Comparison of ENCODE assay signal across 8 mouse cellular contexts in genomic region chr2:27515341-27516166, GRCm38 (mm10). TPM values are rescaled to one million over a fixed set of nuclear protein-coding genes. Genes with fewer than 3 reads are reported as not detected.
DNase-seq lines count a peak whose midpoint lies in the region; ATAC-seq and TF ChIP-seq lines count a peak whose summit lies in the region.

No protein-coding gene starts in this region.

- no peak for TF ChIP-seq CTCF in heart, postnatal 0 days (IDR thresholded peaks at IDR 0.05; ENCODE audit: low read depth)

- peak overlapping the region; percentile 83 for H3K27ac ChIP-seq in heart, postnatal 0 days (ENCODE audit: low read depth)
- peak overlapping the region; percentile 89 for H3K27ac ChIP-seq in limb, embryonic 12.5 days
- H3K27ac ChIP-seq in neural tube, embryonic 14.5 days (ENCODE audit: low read depth, low read length), result peak overlapping the region; percentile 62

- H3K9me3 ChIP-seq in heart, postnatal 0 days (replicated peaks; ENCODE audit: control insufficient read depth, low read length), result no peaks in the 10 kb centered on the region
- H3K9me3 ChIP-seq in limb, embryonic 12.5 days, result 0 out of 2 replicates have a peak, but pooled peaks cover 4% of the 10 kb centered on the region
- no peaks in the 10 kb centered on the region for H3K9me3 ChIP-seq in neural tube, embryonic 14.5 days (ENCODE audit: control insufficient read depth, low read length)

- under 1% methylated on average over 36 of the region's 40 CpGs for WGBS in heart, postnatal 0 days
- under 1% methylated on average over 38 of the region's 40 CpGs for WGBS in limb, embryonic 12.5 days
- under 1% methylated on average over 26 of the region's 40 CpGs for WGBS in neural tube, embryonic 14.5 days

- H3K27me3 ChIP-seq in heart, postnatal 0 days (ENCODE audit: control insufficient read depth, insufficient read depth, low read length), result no peaks in the 10 kb centered on the region
- H3K27me3 ChIP-seq in limb, embryonic 12.5 days, result no peaks in the 10 kb centered on the region
- no peaks in the 10 kb centered on the region for H3K27me3 ChIP-seq in neural tube, embryonic 14.5 days (ENCODE audit: control insufficient read depth, insufficient read depth, low read length)

- peak; percentile 10; the same call in 1 of the 2 replicates for ATAC-seq in frontal cortex, adult (ENCODE audit: low TSS enrichment)
- ATAC-seq in heart, postnatal 0 days (ENCODE audit: insufficient read depth, low read depth), result peak; percentile 49
- no peak for ATAC-seq in limb, embryonic 12.5 days (ENCODE audit: insufficient number of reproducible peaks, insufficient read depth, low FRiP score, low TSS enrichment, low read depth)
- peak; percentile 57 for ATAC-seq in neural tube, embryonic 14.5 days (ENCODE audit: low read depth)

- peaks cover 19% of the 10 kb centered on the region for H3K4me1 ChIP-seq in heart, postnatal 0 days (ENCODE audit: control insufficient read depth, insufficient read depth)
- H3K4me1 ChIP-seq in limb, embryonic 12.5 days (replicated peaks), result peaks cover 30% of the 10 kb centered on the region
- H3K4me1 ChIP-seq in neural tube, embryonic 14.5 days (ENCODE audit: control insufficient read depth, insufficient read depth, low read length), result peaks cover 21% of the 10 kb centered on the region

- no peak for DNase-seq in frontal cortex, postnatal 25 days (ENCODE audit: low spot score in 2 of 2)
- peak; percentile 27 for DNase-seq in urinary bladder, postnatal 14 days (ENCODE audit: low spot score)
- DNase-seq in urinary bladder, adult 2 months (ENCODE audit: low spot score), result no peak
- no peak for DNase-seq in heart, postnatal 0 days (ENCODE audit: low spot score)
- no peak for DNase-seq in adrenal gland, adult 2 months

- H3K9ac ChIP-seq in heart, postnatal 0 days (replicated peaks; ENCODE audit: low read depth, low read length), result peak overlapping the region; percentile 81
- peak overlapping the region; percentile 96 for H3K9ac ChIP-seq in limb, embryonic 12.5 days (replicated peaks)
- H3K9ac ChIP-seq in neural tube, embryonic 14.5 days (replicated peaks; ENCODE audit: low read depth, low read length), result peak overlapping the region; percentile 88

- peak overlapping the region; percentile 89 for H3K4me2 ChIP-seq in heart, postnatal 0 days (ENCODE audit: low read depth, low read length)
- peak overlapping the region; percentile 84 for H3K4me2 ChIP-seq in limb, embryonic 12.5 days
- peak overlapping the region; percentile 98 for H3K4me2 ChIP-seq in neural tube, embryonic 14.5 days (ENCODE audit: low read depth, low read length)

- H3K36me3 ChIP-seq in heart, postnatal 0 days (replicated peaks; ENCODE audit: control insufficient read depth, insufficient read depth, low read length), result peaks cover 24% of the 10 kb centered on the region
- H3K36me3 ChIP-seq in limb, embryonic 12.5 days, result peaks cover 24% of the 10 kb centered on the region
- H3K36me3 ChIP-seq in neural tube, embryonic 14.5 days (ENCODE audit: control insufficient read depth, insufficient read depth, low read length), result peaks cover 9% of the 10 kb centered on the region

- TF ChIP-seq EP300 in heart, postnatal 0 days (IDR thresholded peaks at IDR 0.05; ENCODE audit: low read depth), result no peak

- H3K4me3 ChIP-seq in heart, postnatal 0 days (ENCODE audit: low read depth, low read length), result peak overlapping the region; percentile 74
- H3K4me3 ChIP-seq in limb, embryonic 12.5 days (replicated peaks), result peak overlapping the region; percentile 88
- peak overlapping the region; percentile 98 for H3K4me3 ChIP-seq in neural tube, embryonic 14.5 days (ENCODE audit: low read depth, low read length)

RNA-seq across cellular contexts. Expression of gene Wdr5, which starts 0.6 kb away (rescaled TPM):
- polyA plus RNA-seq in urinary bladder, adult 2 months (2012; rRNA removed), result 29.1 and 34.4 TPM in 2 replicates
- total RNA-seq in heart, postnatal 0 days (2014; rRNA removed; ENCODE audit: low replicate concordance), result 21.8 and 31.7 TPM in 2 replicates
- polyA plus RNA-seq in heart, postnatal 0 days (2015; fragmentation: Nextera tagmentation; extraction: Ambion mirVana), result 17.1 and 17.8 TPM in 2 replicates
- 72.1 and 73.5 TPM in 2 replicates for polyA plus RNA-seq in limb, embryonic 12.5 days (2016; fragmentation: Nextera tagmentation; extraction: Ambion mirVana)
- polyA plus RNA-seq in neural tube, embryonic 14.5 days (2014; fragmentation: Nextera tagmentation; extraction: Ambion mirVana), result 37.1 and 42.5 TPM in 2 replicates
- 10 to 100 TPM; 30.5 TPM for total RNA-seq in adrenal gland, adult 2 months (2021)
- polyA plus RNA-seq in adrenal gland, adult 2 months (2012; rRNA removed), result 50.0 and 52.5 TPM in 2 replicates

RNA-seq across cellular contexts. Expression of gene Brd3, which starts 8.1 kb away (rescaled TPM):
- 29.8 and 33.0 TPM in 2 replicates for polyA plus RNA-seq in urinary bladder, adult 2 months (2012; rRNA removed)
- total RNA-seq in heart, postnatal 0 days (2014; rRNA removed; ENCODE audit: low replicate concordance), result 13.0 and 19.6 TPM in 2 replicates
- 37.1 and 40.8 TPM in 2 replicates for polyA plus RNA-seq in heart, postnatal 0 days (2015; fragmentation: Nextera tagmentation; extraction: Ambion mirVana)
- 128 and 152 TPM in 2 replicates for polyA plus RNA-seq in limb, embryonic 12.5 days (2016; fragmentation: Nextera tagmentation; extraction: Ambion mirVana)
- polyA plus RNA-seq in neural tube, embryonic 14.5 days (2014; fragmentation: Nextera tagmentation; extraction: Ambion mirVana), result 126 and 137 TPM in 2 replicates
- total RNA-seq in adrenal gland, adult 2 months (2021), result 10 to 100 TPM; 56.9 to 61.6 TPM
- 59.3 and 60.1 TPM in 2 replicates for polyA plus RNA-seq in adrenal gland, adult 2 months (2012; rRNA removed)
